Mouse (Mus musculus) ES-Bruce4 (cell line): ENCODE data around the gene Isca1.

Experiments used
- CTCF ChIP-seq: IDR thresholded peaks from one replicate; pipeline ENCODE4 v1.8.1; 2011; ENCODE audit warnings: low read depth, low read length
- POLR2A ChIP-seq: IDR thresholded peaks from one replicate; pipeline ENCODE4 v1.8.1; 2011; ENCODE audit warnings: low read length; ENCODE audit not compliant: insufficient read depth

DNA sequence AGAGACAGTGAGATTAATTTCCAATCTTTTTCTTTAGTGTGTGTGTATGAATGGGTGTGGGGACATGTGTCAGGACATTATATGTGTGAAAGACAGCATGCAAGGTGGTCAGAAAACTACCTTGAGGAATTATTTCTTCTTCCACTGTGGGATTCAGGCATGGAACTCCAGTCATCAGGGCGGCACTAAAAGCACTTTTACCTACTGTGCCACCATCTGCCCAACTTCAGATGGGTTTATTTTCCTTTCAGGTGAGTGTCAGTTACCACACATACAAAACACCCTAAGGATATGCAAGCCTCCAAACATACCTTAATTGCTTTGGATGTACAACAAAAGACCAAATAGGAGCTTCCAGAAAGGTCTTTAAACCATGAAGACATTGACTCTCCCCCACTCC lies 25.2 kb upstream of the Isca1 start:
- no peak for TF ChIP-seq POLR2A
- TF ChIP-seq CTCF: no peak
